Mouse (Mus musculus) G1E (cell line): ENCODE measurements around the gene Spag8.

ENCODE experiments used
- CTCF ChIP-seq: IDR thresholded peaks from 2 replicates; pipeline ENCODE4 v1.5.1; 2012; ENCODE audit warnings: low read depth, low read length, inconsistent platforms, mixed read lengths
- GATA1 ChIP-seq: IDR thresholded peaks from 2 replicates; pipeline ENCODE4 v1.6.1; 2012; ENCODE audit warnings: borderline replicate concordance, low read length, inconsistent platforms, mixed read lengths
- TAL1 ChIP-seq: conservative IDR thresholded peaks from 2 replicates; pipeline ENCODE4 v1.6.1; 2012; ENCODE audit warnings: low read depth, low read length, inconsistent platforms, mixed read lengths

DNA sequence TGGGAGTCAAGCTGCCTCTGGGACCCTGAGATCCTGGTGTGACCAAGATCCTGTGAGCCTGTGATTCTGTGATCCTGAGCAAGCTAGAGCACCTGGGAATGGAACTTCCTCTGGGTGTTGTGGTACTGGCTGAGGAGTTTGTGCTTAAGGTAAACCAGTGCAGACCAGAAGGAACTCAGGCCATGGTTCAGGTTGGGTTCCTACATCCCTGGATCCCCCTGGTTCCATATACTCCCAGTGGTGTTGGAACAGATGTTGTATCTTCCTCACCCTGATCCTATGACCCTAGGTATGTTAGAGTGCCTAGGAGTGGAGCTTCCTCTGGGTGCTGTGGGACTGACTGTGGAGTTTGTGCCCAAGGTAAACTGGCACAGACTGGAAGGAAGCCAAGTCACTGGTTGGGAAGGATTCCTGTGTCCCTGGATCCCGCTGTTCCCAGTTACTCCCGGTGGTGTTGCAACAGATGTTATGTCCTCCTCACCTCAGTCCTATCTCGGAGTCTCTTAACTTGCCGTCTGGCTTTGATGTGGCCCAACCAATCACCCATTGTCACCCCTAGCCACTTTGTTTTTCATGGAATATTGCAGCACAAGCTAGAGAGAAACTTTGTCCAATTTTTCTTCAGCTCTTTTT, 33.1 kb downstream of the Spag8 start:
- TF ChIP-seq CTCF (no peak), TAL1 (no peak), GATA1 (no peak)
